Mouse (Mus musculus) intestine, embryonic 16.5 days (tissue): ENCODE measurements at regions not wholly inside any gene's neighbourhood (a gene's known extent, or its start where the extent isn't known, plus 50 kb on each side); places are given as distances from the start of the nearest gene placed in this dataset.

Experiments
- ATAC-seq: fragments of 200-750 bp; cut with Nextera tagmentation; 2 replicates; pipeline ENCODE4 v1.8.0; 2017; ENCODE audit warnings: moderate TSS enrichment, moderate library complexity
- H3K27ac ChIP-seq: fragments of 300-500 bp; sonication (generic); 2 replicates; pipeline ENCODE4 v1.5.1; 2014; ENCODE audit warnings: mild to moderate bottlenecking, low read length
- H3K27me3 ChIP-seq: fragments of 300-500 bp; sonication (generic); replicated peaks from 2 replicates; pipeline ENCODE4 v1.6.1; 2014; ENCODE audit warnings: low read length, control low read depth, mixed read lengths; ENCODE audit not compliant: control insufficient read depth, insufficient read depth
- H3K36me3 ChIP-seq: fragments of 300-500 bp; sonication (generic); 2 replicates; pipeline ENCODE4 v1.6.1; 2014; ENCODE audit warnings: low read length, control low read depth; ENCODE audit not compliant: control insufficient read depth, insufficient read depth
- H3K4me1 ChIP-seq: fragments of 300-500 bp; sonication (generic); 2 replicates; pipeline ENCODE4 v1.6.1; 2014; ENCODE audit warnings: low read length, control low read depth, mixed read lengths; ENCODE audit not compliant: control insufficient read depth, insufficient read depth
- H3K4me2 ChIP-seq: fragments of 300-500 bp; sonication (generic); 2 replicates; pipeline ENCODE4 v1.6.1; 2014; ENCODE audit warnings: low read depth, low read length, control low read depth
- H3K4me3 ChIP-seq: fragments of 300-500 bp; sonication (generic); 2 replicates; pipeline ENCODE4 v1.5.1; 2014; ENCODE audit warnings: mild to moderate bottlenecking, low read length
- H3K9ac ChIP-seq: fragments of 300-500 bp; sonication (generic); 2 replicates; pipeline ENCODE4 v1.6.1; 2014; ENCODE audit warnings: low read depth, low read length
- H3K9me3 ChIP-seq: fragments of 300-500 bp; sonication (generic); 2 replicates; pipeline ENCODE4 v1.6.1; 2016; ENCODE audit warnings: low read length, control low read depth; ENCODE audit not compliant: control insufficient read depth
- WGBS: fragments of 180-500 bp; shearing (Covaris S2); extraction: QIAGEN DNeasy Blood & Tissue Kit; methylation state at CpG from one replicate; pipeline ENCODE4 v1.1.7; 2014; 5-methylcytosine and 5-hydroxymethylcytosine counted together

DNA sequence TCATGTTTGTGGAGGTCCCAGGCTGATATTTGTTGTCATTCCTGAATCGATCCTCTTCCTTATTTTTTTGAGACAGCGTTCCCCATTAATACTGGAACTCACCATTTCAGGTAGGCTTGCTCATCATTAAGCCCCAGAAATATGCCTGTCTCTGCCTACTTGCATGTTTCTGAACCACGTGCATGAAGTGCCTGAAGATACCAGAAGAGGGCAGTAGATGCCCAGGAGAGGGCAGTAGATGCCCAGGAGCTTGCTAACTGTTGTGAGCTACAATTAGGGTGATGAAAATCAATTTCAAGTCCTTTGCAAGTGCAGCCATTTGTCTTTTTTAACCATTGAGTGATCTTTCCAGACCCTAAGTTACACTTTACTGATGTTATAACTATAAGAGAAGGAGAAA is 871.6 kb upstream of the Ddx18 start:
- H3K9me3 ChIP-seq, result no peaks in the 10 kb centered on the region
- H3K36me3 ChIP-seq, result no peaks in the 10 kb centered on the region
- H3K4me3 ChIP-seq, result no peak overlapping the region
- H3K27me3 ChIP-seq, result no peaks in the 10 kb centered on the region
- H3K4me1 ChIP-seq, result no peaks in the 10 kb centered on the region
- no peak overlapping the region for H3K27ac ChIP-seq
- no peak overlapping the region for H3K9ac ChIP-seq
- no peak overlapping the region for H3K4me2 ChIP-seq
- 69% methylated on average over 3 of the region's 3 CpGs for WGBS
- no peak for ATAC-seq

DNA sequence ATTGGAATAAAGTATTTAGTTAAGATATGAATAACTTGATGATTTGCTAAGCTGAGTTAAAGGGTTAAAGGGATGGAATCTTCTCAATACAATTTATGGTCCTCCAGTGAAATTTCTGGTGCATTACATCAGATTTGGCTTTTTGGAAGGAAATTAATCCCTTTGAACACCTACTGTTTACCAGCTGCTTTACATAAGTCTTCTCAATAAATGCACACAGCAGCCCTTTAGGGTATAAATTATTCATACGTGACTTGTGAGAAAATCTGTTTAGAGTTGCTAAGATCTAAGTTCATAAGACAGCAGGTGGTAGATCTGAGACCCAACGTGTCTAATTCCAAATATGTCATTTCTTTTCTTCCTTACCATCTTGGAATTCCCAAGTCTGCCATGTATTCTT is 855.7 kb upstream of the Ddx18 start:
- Histone ChIP-seq H3K27ac (no peak overlapping the region), H3K9ac (no peak overlapping the region), H3K36me3 (no peaks in the 10 kb centered on the region), H3K27me3 (no peaks in the 10 kb centered on the region), H3K4me2 (no peak overlapping the region), H3K4me1 (no peaks in the 10 kb centered on the region), H3K4me3 (no peak overlapping the region), H3K9me3 (no peaks in the 10 kb centered on the region)
- ATAC-seq, result no peak
- WGBS, result 65% methylated on average over 2 of the region's 2 CpGs

DNA sequence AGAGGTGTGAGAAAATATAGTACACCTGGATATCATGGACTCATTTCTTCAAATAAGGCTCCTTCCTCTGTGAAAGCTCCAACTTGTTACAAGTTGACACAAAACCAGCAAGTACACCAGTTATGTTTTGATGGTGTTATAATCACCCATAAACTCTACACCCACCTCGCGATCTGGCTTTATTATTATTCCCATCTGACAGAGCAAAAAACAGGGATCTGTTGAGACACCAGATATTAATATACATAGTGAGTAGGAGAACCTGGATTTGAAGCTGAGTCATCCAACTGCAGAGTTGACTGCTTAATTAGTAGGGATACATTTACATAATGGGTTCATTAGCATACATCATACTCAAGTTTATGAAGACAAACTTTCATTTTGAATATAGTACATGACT is 828.6 kb upstream of the Ddx18 start:
- Histone ChIP-seq H3K36me3 (no peaks in the 10 kb centered on the region), H3K4me3 (no peak overlapping the region), H3K4me1 (no peaks in the 10 kb centered on the region), H3K9me3 (no peaks in the 10 kb centered on the region), H3K9ac (no peak overlapping the region), H3K27me3 (no peaks in the 10 kb centered on the region), H3K27ac (no peak overlapping the region), H3K4me2 (no peak overlapping the region)
- WGBS, result 95% methylated on average over 2 of the region's 2 CpGs
- ATAC-seq, result no peak

DNA sequence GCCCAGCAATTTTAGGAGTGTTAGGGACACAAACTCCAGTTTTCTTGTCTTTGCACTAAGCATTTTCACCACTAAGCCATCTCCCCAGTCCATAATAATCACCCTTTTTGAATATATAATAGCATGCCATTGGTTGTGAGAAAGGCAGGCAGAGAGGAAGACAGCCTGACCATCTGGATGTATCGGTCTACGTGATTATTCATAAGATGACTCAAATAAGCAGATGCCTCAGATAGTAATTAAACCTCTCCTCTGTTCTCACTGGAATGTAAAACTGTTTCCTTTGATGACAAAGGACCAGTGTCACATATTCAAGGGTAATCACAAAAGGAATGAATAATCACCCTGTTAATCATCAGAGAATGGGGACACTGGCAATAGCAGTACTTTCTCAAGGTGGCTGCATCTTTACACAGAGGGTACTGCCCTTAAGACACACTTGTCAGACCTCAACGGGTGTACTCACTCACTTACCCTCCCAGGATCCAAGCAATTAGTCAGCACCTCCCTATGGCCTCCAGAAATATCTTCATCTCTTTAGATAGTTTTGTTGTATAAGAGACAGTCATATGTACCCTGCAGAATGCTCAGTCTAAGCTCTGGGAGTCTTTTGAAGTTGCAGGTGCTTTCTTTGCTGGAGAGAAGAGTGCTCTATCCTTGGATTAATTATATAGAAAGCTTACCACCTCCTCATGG is 826.0 kb upstream of the Ddx18 start:
- Histone ChIP-seq H3K27me3 (no peaks in the 10 kb centered on the region), H3K4me2 (no peak overlapping the region), H3K4me3 (no peak overlapping the region), H3K27ac (no peak overlapping the region), H3K4me1 (no peaks in the 10 kb centered on the region), H3K36me3 (no peaks in the 10 kb centered on the region), H3K9me3 (no peaks in the 10 kb centered on the region), H3K9ac (no peak overlapping the region)
- 63% methylated on average over 3 of the region's 3 CpGs for WGBS
- ATAC-seq, result no peak

DNA sequence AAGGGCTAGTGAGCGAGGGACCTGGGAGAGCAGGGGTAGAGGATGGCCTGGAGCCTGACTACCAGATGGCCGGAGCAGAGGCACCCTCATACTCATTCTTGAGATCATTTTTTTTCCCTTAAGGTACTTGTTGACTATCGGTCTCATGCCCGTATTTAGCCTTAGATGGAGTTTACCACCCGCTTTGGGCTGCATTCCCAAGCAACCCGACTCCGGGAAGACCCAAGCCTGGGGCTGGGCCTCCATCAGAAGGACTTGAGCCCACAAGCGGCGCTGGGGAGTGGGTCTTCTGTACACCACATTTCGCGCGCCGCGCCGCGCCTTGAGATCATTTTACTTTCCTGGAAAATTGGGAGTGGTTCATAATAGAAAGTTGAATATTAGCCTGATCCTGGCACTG is 789.2 kb upstream of the Ddx18 start:
- no peaks in the 10 kb centered on the region for H3K36me3 ChIP-seq
- peak; percentile 91 for ATAC-seq
- WGBS, result 93% methylated on average over 16 of the region's 16 CpGs
- H3K9me3 ChIP-seq, result no peaks in the 10 kb centered on the region
- H3K27me3 ChIP-seq, result no peaks in the 10 kb centered on the region
- H3K4me1 ChIP-seq, result no peaks in the 10 kb centered on the region
- H3K9ac ChIP-seq, result no peak overlapping the region
- H3K4me2 ChIP-seq, result no peak overlapping the region
- no peak overlapping the region for H3K4me3 ChIP-seq
- no peak overlapping the region for H3K27ac ChIP-seq

DNA sequence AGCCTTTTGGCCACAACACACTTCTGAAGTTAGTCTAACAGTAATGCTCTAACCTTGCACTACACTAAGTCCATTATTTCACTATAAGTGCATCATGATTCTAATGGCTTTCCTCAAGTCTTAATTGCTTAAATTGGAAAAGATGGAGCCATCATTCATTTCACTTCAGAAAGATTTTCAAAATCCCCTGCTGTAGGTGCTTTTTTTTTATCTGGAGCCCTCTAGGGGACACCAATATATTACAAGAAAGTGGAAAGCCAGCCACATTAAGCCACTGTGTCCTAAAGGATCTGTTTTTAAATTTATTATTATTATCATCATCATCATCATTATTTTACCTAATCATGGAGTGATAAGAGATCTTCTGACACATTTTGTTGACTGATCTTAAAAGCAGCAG is 783.7 kb upstream of the Ddx18 start:
- H3K36me3 ChIP-seq, result no peaks in the 10 kb centered on the region
- no peak overlapping the region for H3K9ac ChIP-seq
- no peak overlapping the region for H3K27ac ChIP-seq
- H3K9me3 ChIP-seq, result no peaks in the 10 kb centered on the region
- no peaks in the 10 kb centered on the region for H3K4me1 ChIP-seq
- H3K4me3 ChIP-seq, result no peak overlapping the region
- no peaks in the 10 kb centered on the region for H3K27me3 ChIP-seq
- H3K4me2 ChIP-seq, result no peak overlapping the region
- no peak for ATAC-seq

DNA sequence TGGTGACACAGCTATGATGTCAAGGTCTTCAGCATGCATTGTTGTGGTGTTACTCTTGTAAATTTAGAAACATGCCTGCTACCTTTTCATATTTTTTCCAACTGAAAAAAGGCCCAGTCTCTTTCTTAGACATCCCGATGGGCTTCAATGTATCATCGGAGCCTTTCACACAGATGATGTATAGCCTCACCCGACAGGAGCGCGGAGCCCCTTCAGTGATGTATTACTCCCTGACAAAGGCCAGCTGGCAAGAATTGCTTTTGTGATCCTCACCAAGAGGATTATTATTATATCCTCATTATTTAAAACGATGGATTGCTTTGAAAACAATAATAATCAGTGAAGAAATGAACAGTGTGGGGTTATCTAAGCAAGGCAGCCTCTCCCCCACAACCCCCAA is 765.5 kb upstream of the Ddx18 start:
- 68% methylated on average over 6 of the region's 6 CpGs for WGBS
- H3K27ac ChIP-seq, result no peak overlapping the region
- no peak for ATAC-seq
- no peak overlapping the region for H3K4me3 ChIP-seq
- H3K9ac ChIP-seq, result no peak overlapping the region
- H3K4me2 ChIP-seq, result no peak overlapping the region
- H3K36me3 ChIP-seq, result no peaks in the 10 kb centered on the region
- H3K9me3 ChIP-seq, result no peaks in the 10 kb centered on the region
- no peaks in the 10 kb centered on the region for H3K4me1 ChIP-seq
- H3K27me3 ChIP-seq, result no peaks in the 10 kb centered on the region

DNA sequence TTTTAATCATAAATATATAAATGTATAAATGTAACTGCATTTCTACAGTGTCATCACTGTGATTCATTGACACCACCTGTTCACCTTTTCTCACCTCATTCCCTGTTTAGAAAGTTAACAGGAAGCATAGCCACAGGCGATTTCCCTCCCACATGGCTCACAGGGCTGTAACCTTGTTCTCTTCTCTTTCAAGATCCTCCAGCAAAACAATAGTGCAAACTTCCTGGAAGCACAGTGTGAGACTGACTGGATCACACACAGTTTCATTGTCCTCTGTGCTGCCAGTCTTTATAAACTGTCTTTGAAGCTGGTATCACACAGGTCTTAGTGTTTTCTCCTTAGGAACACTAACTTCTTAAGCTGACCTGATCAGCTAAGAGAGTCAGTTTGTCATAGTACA is 760.5 kb upstream of the Ddx18 start:
- WGBS, result 26% methylated on average over 1 of the region's 1 CpGs
- no peak for ATAC-seq
- H3K4me2 ChIP-seq, result no peak overlapping the region
- H3K9me3 ChIP-seq, result no peaks in the 10 kb centered on the region
- H3K4me1 ChIP-seq, result no peaks in the 10 kb centered on the region
- H3K27me3 ChIP-seq, result no peaks in the 10 kb centered on the region
- H3K27ac ChIP-seq, result no peak overlapping the region
- H3K36me3 ChIP-seq, result no peaks in the 10 kb centered on the region
- no peak overlapping the region for H3K9ac ChIP-seq
- H3K4me3 ChIP-seq, result no peak overlapping the region
